Mouse (Mus musculus) hindbrain, embryonic 11.5 days (tissue): ENCODE results near the gene Tef. TPM values are rescaled to one million over a fixed set of nuclear protein-coding genes. Genes with fewer than 3 reads are reported as not detected.
A peak's percentile ranks its signal among the peaks of the same experiment; 100 is the strongest.

Source experiments
- ATAC-seq: fragments of 200-750 bp; cut with Nextera tagmentation; 2 replicates; pipeline ENCODE4 v1.8.0; 2017; ENCODE audit warnings: mild to moderate bottlenecking, moderate TSS enrichment, moderate library complexity; ENCODE audit not compliant: low FRiP score
- DNase-seq: peaks from one replicate; pipeline ENCODE4 v3.0.0-alpha.2; 2015; ENCODE audit warnings: low spot score
- H3K27ac ChIP-seq: fragments of 300-500 bp; sonication (generic); 2 replicates; pipeline ENCODE4 v1.5.1; 2014; ENCODE audit warnings: mild to moderate bottlenecking, low read depth, low read length
- H3K27me3 ChIP-seq: fragments of 300-500 bp; sonication (generic); 2 replicates; pipeline ENCODE4 v1.6.1; 2014; ENCODE audit warnings: mild to moderate bottlenecking, low read length, moderate library complexity, mixed read lengths; ENCODE audit not compliant: control insufficient read depth, insufficient read depth
- H3K36me3 ChIP-seq: fragments of 300-500 bp; sonication (generic); 2 replicates; pipeline ENCODE4 v1.6.1; 2014; ENCODE audit warnings: mild to moderate bottlenecking, low read length, moderate library complexity, mixed read lengths; ENCODE audit not compliant: control insufficient read depth, insufficient read depth
- H3K4me1 ChIP-seq: fragments of 300-500 bp; sonication (generic); replicated peaks from 2 replicates; pipeline ENCODE4 v1.6.1; 2014; ENCODE audit warnings: low read length, mixed read lengths; ENCODE audit not compliant: control insufficient read depth, insufficient read depth
- H3K4me2 ChIP-seq: fragments of 300-500 bp; sonication (generic); replicated peaks from 2 replicates; pipeline ENCODE4 v1.6.1; 2014; ENCODE audit warnings: mild to moderate bottlenecking, low read depth, low read length
- H3K4me3 ChIP-seq: fragments of 300-500 bp; sonication (generic); 2 replicates; pipeline ENCODE4 v1.5.1; 2014; ENCODE audit warnings: low read depth, low read length
- H3K9ac ChIP-seq: fragments of 300-500 bp; sonication (generic); 2 replicates; pipeline ENCODE4 v1.6.1; 2014; ENCODE audit warnings: low read depth, low read length
- H3K9me3 ChIP-seq: fragments of 300-500 bp; sonication (generic); 2 replicates; pipeline ENCODE4 v1.6.1; 2016; ENCODE audit warnings: low read length; ENCODE audit not compliant: control insufficient read depth
- WGBS: fragments of 180-500 bp; shearing (Covaris S2); extraction: QIAGEN DNeasy Blood & Tissue Kit; methylation state at CpG from one replicate; pipeline ENCODE4 v1.1.7; 2014; 5-methylcytosine and 5-hydroxymethylcytosine counted together
- polyA plus RNA-seq: library from polyadenylated mRNA; unstranded; fragments of >200 nt; fragmentation: Nextera tagmentation; extraction: Ambion mirVana; gene quantifications from 2 replicates; pipeline ENCODE4 v1.2.1, GENCODE M21; 2014

The Tef gene
- polyA plus RNA-seq, 1 experiment from 2014 or later = 12.4 TPM

- H3K4me1 ChIP-seq = peaks cover 9% of the 10 kb centered on the region
- peak overlapping the region; percentile 56 for H3K9ac ChIP-seq
- ATAC-seq (peak; percentile 39), DNase-seq (no peak)
- peak overlapping the region; percentile 45 for H3K4me3 ChIP-seq
- peak overlapping the region; percentile 79 for H3K4me2 ChIP-seq
- WGBS = under 1% methylated on average over 15 of the region's 26 CpGs
- H3K27me3 ChIP-seq = no peaks in the 10 kb centered on the region
- H3K27ac ChIP-seq = peak overlapping the region; percentile 63
- no peaks in the 10 kb centered on the region for H3K9me3 ChIP-seq
- no peaks in the 10 kb centered on the region for H3K36me3 ChIP-seq
These were observed 9.4 kb downstream of the Tef start for GRCm38 (mm10) chr15:81811599-81811996.

- H3K4me2 ChIP-seq = peak overlapping the region; percentile 79
- H3K9me3 ChIP-seq = no peaks in the 10 kb centered on the region
- no peak overlapping the region for H3K27ac ChIP-seq
- 0 out of 2 replicates have a peak, but pooled peaks cover 2% of the 10 kb centered on the region for H3K36me3 ChIP-seq
- no peaks in the 10 kb centered on the region for H3K27me3 ChIP-seq
- WGBS = 31% methylated on average over 3 of the region's 3 CpGs
- H3K4me1 ChIP-seq = peaks cover 9% of the 10 kb centered on the region
- no peak for DNase-seq
- peak overlapping the region; percentile 56 for H3K9ac ChIP-seq
- ATAC-seq = no peak
- H3K4me3 ChIP-seq = peak overlapping the region; percentile 45
These were observed 10.1 kb downstream of the Tef start for GRCm38 (mm10) chr15:81812287-81812686.

- ATAC-seq = no peak
- Histone ChIP-seq H3K27me3 (no peaks in the 10 kb centered on the region), H3K27ac (no peak overlapping the region), H3K4me1 (peaks cover 9% of the 10 kb centered on the region), H3K9me3 (no peaks in the 10 kb centered on the region), H3K9ac (peak overlapping the region; percentile 40; the same call in 1 of the 2 replicates), H3K36me3 (0 out of 2 replicates have a peak, but pooled peaks cover 2% of the 10 kb centered on the region), H3K4me2 (peak overlapping the region; percentile 79; the same call in 1 of the 2 replicates), H3K4me3 (peak overlapping the region; percentile 45; the same call in 1 of the 2 replicates)
- 80% methylated on average over 7 of the region's 7 CpGs for WGBS
- no peak for DNase-seq
These were observed 10.7 kb downstream of the Tef start for GRCm38 (mm10) chr15:81812696-81813631.

- 77% methylated on average over 5 of the region's 5 CpGs for WGBS
- DNase-seq (no peak), ATAC-seq (no peak)
- Histone ChIP-seq H3K4me2 (0 out of 2 replicates have a peak overlapping the region, but pooled peaks have one; percentile 15), H3K27me3 (no peaks in the 10 kb centered on the region), H3K36me3 (0 out of 2 replicates have a peak, but pooled peaks cover 2% of the 10 kb centered on the region), H3K9ac (no peak overlapping the region), H3K9me3 (no peaks in the 10 kb centered on the region), H3K27ac (no peak overlapping the region), H3K4me3 (no peak overlapping the region), H3K4me1 (peaks cover 9% of the 10 kb centered on the region)
These were observed 11.9 kb downstream of the Tef start for GRCm38 (mm10) chr15:81813986-81814705.

GRCm38 (mm10) chr15:81814716-81815370, 12.6 kb downstream of the Tef start:
- Histone ChIP-seq H3K27me3 (no peaks in the 10 kb centered on the region), H3K9me3 (no peaks in the 10 kb centered on the region), H3K4me2 (no peak overlapping the region), H3K36me3 (0 out of 2 replicates have a peak, but pooled peaks cover 2% of the 10 kb centered on the region), H3K4me1 (peaks cover 9% of the 10 kb centered on the region), H3K9ac (no peak overlapping the region), H3K4me3 (no peak overlapping the region), H3K27ac (no peak overlapping the region)
- DNase-seq (no peak), ATAC-seq (no peak)
- WGBS = 92% methylated on average over 12 of the region's 12 CpGs

- H3K9ac ChIP-seq = no peak overlapping the region
- no peaks in the 10 kb centered on the region for H3K27me3 ChIP-seq
- H3K27ac ChIP-seq = no peak overlapping the region
- 0 out of 2 replicates have a peak, but pooled peaks cover 6% of the 10 kb centered on the region for H3K36me3 ChIP-seq
- DNase-seq = no peak
- H3K4me1 ChIP-seq = no peaks in the 10 kb centered on the region
- WGBS = 73% methylated on average over 3 of the region's 3 CpGs
- ATAC-seq = no peak
- no peaks in the 10 kb centered on the region for H3K9me3 ChIP-seq
- no peak overlapping the region for H3K4me3 ChIP-seq
- no peak overlapping the region for H3K4me2 ChIP-seq
These were observed 16.2 kb downstream of the Tef start for GRCm38 (mm10) chr15:81818404-81818803.

GRCm38 (mm10) chr15:81822631-81823030, 20.4 kb downstream of the Tef start:
- ATAC-seq = no peak
- H3K27me3 ChIP-seq = no peaks in the 10 kb centered on the region
- H3K4me1 ChIP-seq = no peaks in the 10 kb centered on the region
- no peak overlapping the region for H3K9ac ChIP-seq
- H3K36me3 ChIP-seq = 0 out of 2 replicates have a peak, but pooled peaks cover 10% of the 10 kb centered on the region
- no peak overlapping the region for H3K4me2 ChIP-seq
- no peaks in the 10 kb centered on the region for H3K9me3 ChIP-seq
- WGBS = 81% methylated on average over 3 of the region's 3 CpGs
- H3K27ac ChIP-seq = no peak overlapping the region
- no peak overlapping the region for H3K4me3 ChIP-seq
- no peak for DNase-seq

- no peaks in the 10 kb centered on the region for H3K27me3 ChIP-seq
- no peaks in the 10 kb centered on the region for H3K9me3 ChIP-seq
- no peaks in the 10 kb centered on the region for H3K4me1 ChIP-seq
- H3K4me2 ChIP-seq = no peak overlapping the region
- DNase-seq = no peak
- no peak for ATAC-seq
- H3K9ac ChIP-seq = no peak overlapping the region
- no peak overlapping the region for H3K4me3 ChIP-seq
- no peak overlapping the region for H3K27ac ChIP-seq
- 0 out of 2 replicates have a peak, but pooled peaks cover 10% of the 10 kb centered on the region for H3K36me3 ChIP-seq
- WGBS = 88% methylated on average over 3 of the region's 3 CpGs
These were observed 22.6 kb downstream of the Tef start for GRCm38 (mm10) chr15:81824832-81825231.
